Mouse (Mus musculus) forebrain, embryonic 14.5 days (tissue): Measurements from ENCODE around the gene Inha. TPM values are rescaled to one million over a fixed set of nuclear protein-coding genes. Genes with fewer than 3 reads are reported as not detected.
A peak's percentile ranks its signal among the peaks of the same experiment; 100 is the strongest.

Experiments used
- ATAC-seq: fragments of 200-750 bp; cut with Nextera tagmentation; 2 replicates; pipeline ENCODE4 v1.8.0; 2017; ENCODE audit warnings: mild to moderate bottlenecking, moderate library complexity
- DNase-seq: peaks from one replicate; pipeline ENCODE4 v3.0.0-alpha.2; 2015; ENCODE audit warnings: low spot score
- H3K27ac ChIP-seq: fragments of 300-500 bp; sonication (generic); 2 replicates; pipeline ENCODE4 v1.5.1; 2014; ENCODE audit warnings: low read depth, mild to moderate bottlenecking, control low read depth, low read length, moderate library complexity
- H3K27me3 ChIP-seq: fragments of 300-500 bp; sonication (generic); replicated peaks from 2 replicates; pipeline ENCODE4 v1.6.1; 2014; ENCODE audit warnings: low read length, control low read depth, mixed read lengths; ENCODE audit not compliant: control insufficient read depth, insufficient read depth
- H3K36me3 ChIP-seq: fragments of 300-500 bp; sonication (generic); 2 replicates; pipeline ENCODE4 v1.6.1; 2014; ENCODE audit warnings: low read length, control low read depth; ENCODE audit not compliant: control insufficient read depth, insufficient read depth
- H3K4me1 ChIP-seq: fragments of 300-500 bp; sonication (generic); 2 replicates; pipeline ENCODE4 v1.6.1; 2014; ENCODE audit warnings: antibody characterized with exemption, low read length, control low read depth; ENCODE audit not compliant: control insufficient read depth, insufficient read depth
- H3K4me2 ChIP-seq: fragments of 300-500 bp; sonication (generic); 2 replicates; pipeline ENCODE4 v1.6.1; 2014; ENCODE audit warnings: mild to moderate bottlenecking, control low read depth, low read length
- H3K4me3 ChIP-seq: fragments of 300-500 bp; sonication (generic); 2 replicates; pipeline ENCODE4 v1.5.1; 2014; ENCODE audit warnings: low read depth, low read length, control low read depth
- H3K9ac ChIP-seq: fragments of 300-500 bp; sonication (generic); 2 replicates; pipeline ENCODE4 v1.6.1; 2014; ENCODE audit warnings: mild to moderate bottlenecking, low read length, control low read depth, moderate library complexity
- H3K9me3 ChIP-seq: fragments of 300-500 bp; sonication (generic); replicated peaks from 2 replicates; pipeline ENCODE4 v1.6.1; 2016; ENCODE audit warnings: low read length, control low read depth, mixed read lengths; ENCODE audit not compliant: control insufficient read depth
- WGBS: fragments of 180-500 bp; shearing (Covaris S2); extraction: QIAGEN DNeasy Blood & Tissue Kit; methylation state at CpG from one replicate; pipeline ENCODE4 v1.1.7; 2014; 5-methylcytosine and 5-hydroxymethylcytosine counted together
- polyA plus RNA-seq: library from polyadenylated mRNA; unstranded; fragments of >200 nt; fragmentation: Nextera tagmentation; extraction: Ambion mirVana; gene quantifications from 2 replicates; pipeline ENCODE4 v1.2.1, GENCODE M21; 2014

Gene Inha
- polyA plus RNA-seq, 1 experiment from 2014 or later: 4.9 TPM

- no peaks in the 10 kb centered on the region for H3K9me3 ChIP-seq
- no peak overlapping the region for H3K9ac ChIP-seq
- ATAC-seq (no peak), DNase-seq (no peak)
- no peak overlapping the region for H3K4me3 ChIP-seq
- 91% methylated on average over 7 of the region's 7 CpGs for WGBS
- H3K27me3 ChIP-seq: no peaks in the 10 kb centered on the region
- H3K36me3 ChIP-seq: peaks cover 50% of the 10 kb centered on the region
- no peak overlapping the region for H3K4me2 ChIP-seq
- H3K4me1 ChIP-seq: peaks cover 13% of the 10 kb centered on the region
- no peak overlapping the region for H3K27ac ChIP-seq
Observed at GRCm38 (mm10) chr1:75557041-75557440, 50.2 kb downstream of the Inha start.

GRCm38 (mm10) chr1:75558388-75559178 is 51.7 kb downstream of the Inha start:
- Histone ChIP-seq H3K9me3 (no peaks in the 10 kb centered on the region), H3K27ac (no peak overlapping the region), H3K36me3 (peaks cover 37% of the 10 kb centered on the region), H3K9ac (no peak overlapping the region), H3K4me3 (no peak overlapping the region), H3K4me2 (no peak overlapping the region), H3K4me1 (peaks cover 13% of the 10 kb centered on the region), H3K27me3 (no peaks in the 10 kb centered on the region)
- DNase-seq (no peak), ATAC-seq (no peak)
- 91% methylated on average over 18 of the region's 18 CpGs for WGBS

GRCm38 (mm10) chr1:75559212-75559925 is 52.5 kb downstream of the Inha start:
- ATAC-seq (peak; percentile 95), DNase-seq (peak; percentile 96)
- Histone ChIP-seq H3K9me3 (no peaks in the 10 kb centered on the region), H3K27ac (peak overlapping the region; percentile 44; the same call in 1 of the 2 replicates), H3K9ac (0 out of 2 replicates have a peak overlapping the region, but pooled peaks have one; percentile 17), H3K4me2 (peak overlapping the region; percentile 35), H3K36me3 (peaks cover 31% of the 10 kb centered on the region), H3K4me3 (no peak overlapping the region), H3K27me3 (no peaks in the 10 kb centered on the region), H3K4me1 (peaks cover 13% of the 10 kb centered on the region)
- whole genome bisulfite sequencing: 5% methylated on average over 17 of the region's 17 CpGs

Other genes starting within 250 kb of the Inha start
- gene Ptprn, start 242.6 kb upstream of the Inha start, polyA plus RNA-seq: 5.1 and 8.0 TPM in 2 replicates
- gene Resp18, start 228.7 kb upstream of the Inha start, polyA plus RNA-seq: 62.4 and 68.1 TPM in 2 replicates
- gene Dnpep, start 189.1 kb upstream of the Inha start, polyA plus RNA-seq: 160 and 178 TPM in 2 replicates
- gene Des, start 146.7 kb upstream of the Inha start, polyA plus RNA-seq: 1.3 and 1.4 TPM in 2 replicates
- gene Speg, start 131.8 kb upstream of the Inha start, polyA plus RNA-seq: 8.3 and 8.8 TPM in 2 replicates
- 72.4 and 76.0 TPM in 2 replicates for gene Gmppa, start 71.1 kb upstream of the Inha start, polyA plus RNA-seq
- gene Asic4, start 56.6 kb upstream of the Inha start, polyA plus RNA-seq: 0.76 and 0.84 TPM in 2 replicates
- gene Chpf, start 27.8 kb upstream of the Inha start, polyA plus RNA-seq: 21.6 and 24.2 TPM in 2 replicates
- gene Tmem198, start 27.5 kb upstream of the Inha start, polyA plus RNA-seq: 41.3 and 50.4 TPM in 2 replicates
- 17.0 and 17.7 TPM in 2 replicates for gene Obsl1, start 625 bp upstream of the Inha start, polyA plus RNA-seq
- 8.7 and 10.7 TPM in 2 replicates for gene Stk11ip, start 14.5 kb downstream of the Inha start, polyA plus RNA-seq
- 12.6 and 18.7 TPM in 2 replicates for gene Slc4a3, start 39.2 kb downstream of the Inha start, polyA plus RNA-seq